Comparison of ENCODE assay signal across 8 mouse cellular contexts in genomic region chr14:52190740-52191359, GRCm38 (mm10). TPM values are rescaled to one million over a fixed set of nuclear protein-coding genes. Genes with fewer than 3 reads are reported as not detected.
DNase-seq lines count a peak whose midpoint lies in the region; ATAC-seq and TF ChIP-seq lines count a peak whose summit lies in the region.

No protein-coding gene starts in this region.

- H3K4me2 ChIP-seq in liver, embryonic 11.5 days = peak overlapping the region; percentile 16; the same call in 1 of the 2 replicates

- no peak overlapping the region for H3K27ac ChIP-seq in gastrocnemius, adult 2 months
- H3K27ac ChIP-seq in embryonic facial prominence, embryonic 10.5 days (replicated peaks) = no peak overlapping the region
- H3K27ac ChIP-seq in liver, embryonic 11.5 days (ENCODE audit: low read depth, low read length) = peak overlapping the region; percentile 75

- H3K36me3 ChIP-seq in embryonic facial prominence, embryonic 10.5 days (replicated peaks) = peaks cover 60% of the 10 kb centered on the region
- peaks cover 10% of the 10 kb centered on the region for H3K36me3 ChIP-seq in liver, embryonic 11.5 days (ENCODE audit: control insufficient read depth, insufficient read depth, low read length)

- ATAC-seq in activated CD4-positive, CD25-positive, alpha-beta regulatory T cell, adult 4 months = peak; percentile 54
- peak; percentile 89 for ATAC-seq in liver, embryonic 11.5 days (replicated peaks; ENCODE audit: low FRiP score)

- H3K4me3 ChIP-seq in gastrocnemius, adult 2 months = no peak overlapping the region
- H3K4me3 ChIP-seq in embryonic facial prominence, embryonic 10.5 days = no peak overlapping the region
- no peak overlapping the region for H3K4me3 ChIP-seq in liver, embryonic 11.5 days (ENCODE audit: low read depth, low read length)

- intact Hi-C loops in gastrocnemius, adult 2 months (cut with DNase I) = no loop called here

- H3K9me3 ChIP-seq in embryonic facial prominence, embryonic 10.5 days = no peaks in the 10 kb centered on the region
- no peaks in the 10 kb centered on the region for H3K9me3 ChIP-seq in liver, embryonic 11.5 days (ENCODE audit: control insufficient read depth, low read length)

- peak; percentile 59 for TF ChIP-seq CTCF in gastrocnemius, adult 2 months (IDR thresholded peaks at IDR 0.05)

- H3K9ac ChIP-seq in liver, embryonic 11.5 days (ENCODE audit: low read depth, low read length) = no peak overlapping the region

- no peaks in the 10 kb centered on the region for H3K27me3 ChIP-seq in embryonic facial prominence, embryonic 10.5 days (replicated peaks; ENCODE audit: low read depth, poor library complexity, severe bottlenecking)
- H3K27me3 ChIP-seq in liver, embryonic 11.5 days (replicated peaks; ENCODE audit: control insufficient read depth, insufficient read depth, low read length) = no peaks in the 10 kb centered on the region

- peak; percentile 51 for DNase-seq in gastrocnemius, adult 2 months
- no peak for DNase-seq in gastrocnemius, adult 8-10 months (ENCODE audit: low spot score in 2 of 2)
- peak; percentile 74 for DNase-seq in A20 (ENCODE audit: low read depth, low spot score)
- DNase-seq in embryonic facial prominence, embryonic 10.5 days (ENCODE audit: low spot score) = peak; percentile 42
- peak; percentile 43 for DNase-seq in liver, embryonic 11.5 days (ENCODE audit: low spot score)
- DNase-seq in retina, embryonic 14.5 days (ENCODE audit: low spot score) = peak; percentile 68
- DNase-seq in layer of hippocampus, adult 9-10 months (ENCODE audit: low spot score) = no peak

- H3K4me1 ChIP-seq in embryonic facial prominence, embryonic 10.5 days = peaks cover 9% of the 10 kb centered on the region
- H3K4me1 ChIP-seq in liver, embryonic 11.5 days (replicated peaks; ENCODE audit: control insufficient read depth, insufficient read depth, low read length) = peaks cover 11% of the 10 kb centered on the region

RNA-seq across cellular contexts. Expression of gene Supt16, which starts 6.4 kb away (rescaled TPM):
- 10 to 100 TPM; 12.3 to 15.5 TPM for total RNA-seq in gastrocnemius, adult 2 months (2021)
- 10 to 100 TPM; 10.4 to 14.4 (median 12.3) TPM for total RNA-seq in gastrocnemius, adult 8-10 months (2022)
- polyA plus RNA-seq in activated CD4-positive, CD25-positive, alpha-beta regulatory T cell, adult 4 months (2017; shearing (Covaris generic)) = 10 to 100 TPM; 46.7 to 52.4 TPM
- 89.9 and 90.2 TPM in 2 replicates for polyA plus RNA-seq in embryonic facial prominence, embryonic 10.5 days (2016; fragmentation: Nextera tagmentation; extraction: Ambion mirVana)
- 52.1 and 58.6 TPM in 2 replicates for polyA plus RNA-seq in liver, embryonic 11.5 days (2014; fragmentation: Nextera tagmentation; extraction: Ambion mirVana)

Comparison
In these comparisons a context has a peak if more than half of its experiments do, and no peak if none do; other contexts are left out.
1. DNase-seq: peak in gastrocnemius, adult 2 months (single experiment), A20 (single experiment), embryonic facial prominence, embryonic 10.5 days (single experiment), liver, embryonic 11.5 days (single experiment) and retina, embryonic 14.5 days (single experiment); none in gastrocnemius, adult 8-10 months (0 of 2) and layer of hippocampus, adult 9-10 months (single experiment).